Mouse (Mus musculus) heart, embryonic 13.5 days (tissue): ENCODE results near the gene Lyrm7. TPM values are rescaled to one million over a fixed set of nuclear protein-coding genes. Genes with fewer than 3 reads are reported as not detected.

Experiments
- polyA plus RNA-seq: library from polyadenylated mRNA; unstranded; fragments of >200 nt; fragmentation: Nextera tagmentation; extraction: Ambion mirVana; gene quantifications from 2 replicates; pipeline ENCODE4 v1.2.1, GENCODE M21; 2015

The Lyrm7 gene
- polyA plus RNA-seq, 1 experiment from 2014 or later, result 12.2 TPM

Other genes with a start within 250 kb of the Lyrm7 start
- gene Cdc42se2, start 73.2 kb downstream of the Lyrm7 start, polyA plus RNA-seq, result 56.0 and 57.8 TPM in 2 replicates
- gene Hint1, start 5.5 kb upstream of the Lyrm7 start, polyA plus RNA-seq, result 637 and 710 TPM in 2 replicates
- gene Gpx3, start 41.5 kb upstream of the Lyrm7 start, polyA plus RNA-seq, result 1,129 and 1,294 TPM in 2 replicates
- 18.6 and 21.2 TPM in 2 replicates for gene Tnip1, start 102.0 kb upstream of the Lyrm7 start, polyA plus RNA-seq
- gene Anxa6, start 172.5 kb upstream of the Lyrm7 start, polyA plus RNA-seq, result 315 and 354 TPM in 2 replicates
- gene Ccdc69, start 217.2 kb upstream of the Lyrm7 start, polyA plus RNA-seq, result 18.8 and 20.8 TPM in 2 replicates
- gene Gm2a, start 237.2 kb upstream of the Lyrm7 start, polyA plus RNA-seq, result 42.2 and 45.3 TPM in 2 replicates